In the genomic region with DNA sequence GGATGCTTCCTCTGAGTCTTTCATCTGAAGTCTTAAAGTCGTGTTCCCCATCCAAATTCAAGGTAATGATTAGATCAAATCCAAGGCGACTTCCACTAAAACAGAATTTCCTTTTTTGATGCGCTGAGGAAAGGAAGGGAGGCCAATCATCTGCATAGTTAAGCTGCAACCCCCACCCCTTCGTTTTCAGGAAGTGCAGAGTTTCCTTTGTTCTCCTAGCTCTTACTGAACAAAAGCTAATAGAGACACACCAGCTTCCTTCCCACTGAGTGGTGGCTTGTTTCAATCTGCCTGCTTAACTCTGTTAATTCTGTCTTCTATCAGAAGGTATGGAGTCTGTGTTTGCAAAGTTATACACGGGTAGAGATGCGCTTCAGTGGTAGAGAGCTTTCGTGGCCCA, we compare ENCODE assay signal across 7 mouse cellular contexts. TPM values are rescaled to one million over a fixed set of nuclear protein-coding genes. Genes with fewer than 3 reads are reported as not detected.
A peak's percentile ranks its signal among the peaks of the same experiment; 100 is the strongest.
DNase-seq lines count a peak whose midpoint lies in the region; ATAC-seq and TF ChIP-seq lines count a peak whose summit lies in the region.

No protein-coding gene starts in this region.

- H3K27me3 ChIP-seq in limb, embryonic 14.5 days (ENCODE audit: control insufficient read depth, insufficient read depth, low read length), result no peaks in the 10 kb centered on the region
- H3K27me3 ChIP-seq in limb, embryonic 10.5 days (ENCODE audit: low read depth, poor library complexity, severe bottlenecking), result peaks cover 28% of the 10 kb centered on the region
- H3K27me3 ChIP-seq in heart, adult 2 months (ENCODE audit: control insufficient read depth, insufficient read depth, low read length), result no peaks in the 10 kb centered on the region
- H3K27me3 ChIP-seq in liver, embryonic 11.5 days (replicated peaks; ENCODE audit: control insufficient read depth, insufficient read depth, low read length), result peaks cover 14% of the 10 kb centered on the region

- H3K79me2 ChIP-seq in heart, adult 2 months (replicated peaks; ENCODE audit: control insufficient read depth, insufficient read depth, low read length), result no peaks in the 10 kb centered on the region; the same call in 1 of the 2 replicates

- H3K9me3 ChIP-seq in limb, embryonic 14.5 days (ENCODE audit: control insufficient read depth, low read length), result no peaks in the 10 kb centered on the region
- no peaks in the 10 kb centered on the region for H3K9me3 ChIP-seq in limb, embryonic 10.5 days (replicated peaks)
- H3K9me3 ChIP-seq in liver, embryonic 11.5 days (ENCODE audit: control insufficient read depth, low read length), result no peaks in the 10 kb centered on the region

- no peak for ATAC-seq in limb, embryonic 14.5 days (ENCODE audit: low FRiP score, low read depth)
- 0 out of 2 replicates have a peak, but pooled peaks have one; percentile 27 for ATAC-seq in liver, embryonic 11.5 days (replicated peaks; ENCODE audit: low FRiP score)

- no peak for TF ChIP-seq EP300 in heart, adult 2 months (IDR thresholded peaks at IDR 0.05; ENCODE audit: insufficient read depth, low read depth, low read length)

- no peak for DNase-seq in limb, embryonic 14.5 days (ENCODE audit: low spot score)
- no peak for DNase-seq in limb, embryonic 10.5 days (ENCODE audit: low spot score)
- peak in 1 of 2 experiments; percentile 25 for DNase-seq in heart, adult 2 months
- DNase-seq in liver, embryonic 11.5 days (ENCODE audit: low spot score), result no peak
- DNase-seq in thymus, postnatal 0 days (ENCODE audit: low spot score), result peak; percentile 48
- no peak for DNase-seq in layer of hippocampus, postnatal 10 days (ENCODE audit: low spot score in 2 of 2)
- DNase-seq in cerebellum, postnatal 10 days, result no peak

- no peaks in the 10 kb centered on the region for H3K36me3 ChIP-seq in limb, embryonic 14.5 days (ENCODE audit: control insufficient read depth, insufficient read depth, low read length)
- H3K36me3 ChIP-seq in limb, embryonic 10.5 days, result peaks cover under 1% of the 10 kb centered on the region; the same call in 1 of the 2 replicates
- peaks cover 9% of the 10 kb centered on the region; the same call in 1 of the 2 replicates for H3K36me3 ChIP-seq in heart, adult 2 months (ENCODE audit: control insufficient read depth, insufficient read depth, low read length)
- no peaks in the 10 kb centered on the region for H3K36me3 ChIP-seq in liver, embryonic 11.5 days (ENCODE audit: control insufficient read depth, insufficient read depth, low read length)

- no peak overlapping the region for H3K27ac ChIP-seq in limb, embryonic 14.5 days (replicated peaks; ENCODE audit: low read depth, low read length)
- no peak overlapping the region for H3K27ac ChIP-seq in limb, embryonic 10.5 days
- H3K27ac ChIP-seq in heart, adult 2 months, result peak overlapping the region; percentile 84
- no peak overlapping the region for H3K27ac ChIP-seq in liver, embryonic 11.5 days (ENCODE audit: low read depth, low read length)

- peak overlapping the region; percentile 5; the same call in 1 of the 2 replicates for H3K4me3 ChIP-seq in limb, embryonic 14.5 days (replicated peaks; ENCODE audit: low read length)
- H3K4me3 ChIP-seq in limb, embryonic 10.5 days, result no peak overlapping the region
- peak overlapping the region; percentile 36 for H3K4me3 ChIP-seq in heart, adult 2 months
- H3K4me3 ChIP-seq in liver, embryonic 11.5 days (ENCODE audit: low read depth, low read length), result no peak overlapping the region

- TF ChIP-seq CTCF in heart, adult 2 months (IDR thresholded peaks at IDR 0.05), result no peak

- 0 out of 2 replicates have a peak overlapping the region, but pooled peaks have one; percentile 6 for H3K9ac ChIP-seq in limb, embryonic 14.5 days (ENCODE audit: low read depth, low read length, severe bottlenecking)
- no peak overlapping the region; the same call in 1 of the 2 replicates for H3K9ac ChIP-seq in heart, adult 2 months (ENCODE audit: low read depth, low read length)
- H3K9ac ChIP-seq in liver, embryonic 11.5 days (ENCODE audit: low read depth, low read length), result no peak overlapping the region

- no peak overlapping the region for H3K4me2 ChIP-seq in limb, embryonic 14.5 days (replicated peaks; ENCODE audit: low read depth, low read length, severe bottlenecking)
- peak overlapping the region; percentile 89 for H3K4me2 ChIP-seq in liver, embryonic 11.5 days

- intact Hi-C loops in heart, adult 2 months (cut with DNase I), result loop anchor here (1.0 to 2.0 kb wide), 3 partner anchors 20 to 35 kb away; no protein-coding TSS in a partner anchor

- WGBS in limb, embryonic 14.5 days, result 44% methylated on average over 7 of the region's 7 CpGs
- WGBS in limb, embryonic 10.5 days, result 43% methylated on average over 7 of the region's 7 CpGs
- WGBS in heart, adult 2 months, result 26% methylated on average over 7 of the region's 7 CpGs
- WGBS in liver, embryonic 11.5 days, result 23% methylated on average over 7 of the region's 7 CpGs

- no peak for TF ChIP-seq POLR2A in limb, embryonic 14.5 days (IDR thresholded peaks at IDR 0.05; ENCODE audit: borderline replicate concordance, extremely low read depth, insufficient read depth, insufficient read length)
- peak; percentile 69; the same call in 1 of the 2 replicates for TF ChIP-seq POLR2A in heart, adult 2 months (IDR thresholded peaks at IDR 0.05; ENCODE audit: insufficient read depth, low read depth, low read length)

- no peaks in the 10 kb centered on the region for H3K4me1 ChIP-seq in limb, embryonic 14.5 days (ENCODE audit: control insufficient read depth, insufficient read depth, low read length)
- H3K4me1 ChIP-seq in limb, embryonic 10.5 days, result peaks cover 5% of the 10 kb centered on the region
- peaks cover 4% of the 10 kb centered on the region for H3K4me1 ChIP-seq in heart, adult 2 months (ENCODE audit: control insufficient read depth, insufficient read depth, low read length)
- H3K4me1 ChIP-seq in liver, embryonic 11.5 days (replicated peaks; ENCODE audit: control insufficient read depth, insufficient read depth, low read length), result no peaks in the 10 kb centered on the region

RNA-seq across cellular contexts. Expression of gene Thsd1, which starts 1.5 kb away (rescaled TPM):
- 10.6 and 11.0 TPM in 2 replicates for polyA plus RNA-seq in limb, embryonic 14.5 days (2012; rRNA removed)
- 12.9 and 13.8 TPM in 2 replicates for polyA plus RNA-seq in limb, embryonic 14.5 days (2014; fragmentation: Nextera tagmentation; extraction: Ambion mirVana)
- 11.1 and 11.4 TPM in 2 replicates for polyA plus RNA-seq in limb, embryonic 10.5 days (2016; fragmentation: Nextera tagmentation; extraction: Ambion mirVana)
- 1 to 10 TPM; 4.8 TPM for total RNA-seq in heart, adult 2 months (2021)
- 4.4 and 6.2 TPM in 2 replicates for polyA plus RNA-seq in heart, adult 2 months (2012; rRNA removed)
- 5.6 TPM in 2 replicates for polyA plus RNA-seq in liver, embryonic 11.5 days (2014; fragmentation: Nextera tagmentation; extraction: Ambion mirVana)
- 2.2 and 2.6 TPM in 2 replicates for polyA plus RNA-seq in thymus, postnatal 0 days (2015; fragmentation: Nextera tagmentation; extraction: Ambion mirVana)
- total RNA-seq in layer of hippocampus, postnatal 10 days (2021), result 1 to 10 TPM; 7.0 to 7.7 TPM

RNA-seq across cellular contexts. Expression of gene Vps36, which starts 36.0 kb away (rescaled TPM):
- 18.1 and 21.6 TPM in 2 replicates for polyA plus RNA-seq in limb, embryonic 14.5 days (2012; rRNA removed)
- 32.5 and 33.3 TPM in 2 replicates for polyA plus RNA-seq in limb, embryonic 14.5 days (2014; fragmentation: Nextera tagmentation; extraction: Ambion mirVana)
- 37.5 and 38.6 TPM in 2 replicates for polyA plus RNA-seq in limb, embryonic 10.5 days (2016; fragmentation: Nextera tagmentation; extraction: Ambion mirVana)
- 10 to 100 TPM; 25.2 to 27.0 TPM for total RNA-seq in heart, adult 2 months (2021)
- 9.9 and 16.2 TPM in 2 replicates for polyA plus RNA-seq in heart, adult 2 months (2012; rRNA removed)
- polyA plus RNA-seq in liver, embryonic 11.5 days (2014; fragmentation: Nextera tagmentation; extraction: Ambion mirVana), result 27.8 and 29.1 TPM in 2 replicates
- 38.9 and 39.0 TPM in 2 replicates for polyA plus RNA-seq in thymus, postnatal 0 days (2015; fragmentation: Nextera tagmentation; extraction: Ambion mirVana)
- 10 to 100 TPM; 36.1 to 36.8 TPM for total RNA-seq in layer of hippocampus, postnatal 10 days (2021)

RNA-seq across cellular contexts. Expression of gene Ckap2, which starts 43.0 kb away (rescaled TPM):
- 30.6 and 36.7 TPM in 2 replicates for polyA plus RNA-seq in limb, embryonic 14.5 days (2012; rRNA removed)
- polyA plus RNA-seq in limb, embryonic 14.5 days (2014; fragmentation: Nextera tagmentation; extraction: Ambion mirVana), result 40.3 and 43.0 TPM in 2 replicates
- polyA plus RNA-seq in limb, embryonic 10.5 days (2016; fragmentation: Nextera tagmentation; extraction: Ambion mirVana), result 41.1 and 43.9 TPM in 2 replicates
- under 1 TPM; 0.11 to 0.29 TPM for total RNA-seq in heart, adult 2 months (2021)
- 0.21 and 0.53 TPM in 2 replicates for polyA plus RNA-seq in heart, adult 2 months (2012; rRNA removed)
- 42.8 and 48.4 TPM in 2 replicates for polyA plus RNA-seq in liver, embryonic 11.5 days (2014; fragmentation: Nextera tagmentation; extraction: Ambion mirVana)
- polyA plus RNA-seq in thymus, postnatal 0 days (2015; fragmentation: Nextera tagmentation; extraction: Ambion mirVana), result 34.7 and 37.7 TPM in 2 replicates
- total RNA-seq in layer of hippocampus, postnatal 10 days (2021), result 1 to 10 TPM; 4.8 to 5.8 TPM

RNA-seq across cellular contexts. Expression of gene Tpte, which starts 54.6 kb away (rescaled TPM):
- not detected in 2 replicates for polyA plus RNA-seq in limb, embryonic 14.5 days (2012; rRNA removed)
- 0.07 TPM in 1 of 2 replicates, not detected in the other for polyA plus RNA-seq in limb, embryonic 14.5 days (2014; fragmentation: Nextera tagmentation; extraction: Ambion mirVana)
- not detected in 2 replicates for polyA plus RNA-seq in limb, embryonic 10.5 days (2016; fragmentation: Nextera tagmentation; extraction: Ambion mirVana)
- not detected for total RNA-seq in heart, adult 2 months (2021)
- polyA plus RNA-seq in heart, adult 2 months (2012; rRNA removed), result not detected in 2 replicates
- not detected in 2 replicates for polyA plus RNA-seq in liver, embryonic 11.5 days (2014; fragmentation: Nextera tagmentation; extraction: Ambion mirVana)
- polyA plus RNA-seq in thymus, postnatal 0 days (2015; fragmentation: Nextera tagmentation; extraction: Ambion mirVana), result not detected in 2 replicates
- not detected for total RNA-seq in layer of hippocampus, postnatal 10 days (2021)

Comparison
In these comparisons a context has a peak if more than half of its experiments do, and no peak if none do; other contexts are left out.
1. H3K4me3 ChIP-seq: peak in limb, embryonic 14.5 days (single experiment) and heart, adult 2 months (single experiment); none in limb, embryonic 10.5 days (single experiment) and liver, embryonic 11.5 days (single experiment).
2. RNA of gene Ckap2, which starts 43.0 kb away (polyA plus RNA-seq): 41.1 to 43.9 TPM in limb, embryonic 10.5 days, 42.8 to 48.4 TPM in liver, embryonic 11.5 days, 30.6 to 43.0 TPM in limb, embryonic 14.5 days and 34.7 to 37.7 TPM in thymus, postnatal 0 days; 0.21 to 0.53 TPM in heart, adult 2 months; every median in the first group is over 10 times any median in the second.